Mouse (Mus musculus) limb, embryonic 13.5 days (tissue): ENCODE data around the gene Znrf3. TPM values are rescaled to one million over a fixed set of nuclear protein-coding genes. Genes with fewer than 3 reads are reported as not detected.

ENCODE experiments used
- ATAC-seq: fragments of 200-750 bp; cut with Nextera tagmentation; 2 replicates; pipeline ENCODE4 v1.8.0; 2017; ENCODE audit warnings: low read depth, moderate number of reproducible peaks, moderate TSS enrichment; ENCODE audit not compliant: low FRiP score
- H3K27ac ChIP-seq: fragments of 300-500 bp; sonication (generic); 2 replicates; pipeline ENCODE4 v1.5.1; 2015; ENCODE audit warnings: inconsistent platforms, mild to moderate bottlenecking, moderate library complexity
- H3K27me3 ChIP-seq: fragments of 300-500 bp; sonication (generic); 2 replicates; pipeline ENCODE4 v1.6.1; 2015; ENCODE audit warnings: mild to moderate bottlenecking, inconsistent platforms
- H3K36me3 ChIP-seq: fragments of 300-500 bp; sonication (generic); 2 replicates; pipeline ENCODE4 v1.6.1; 2015; ENCODE audit warnings: inconsistent platforms, mild to moderate bottlenecking, moderate library complexity
- H3K4me1 ChIP-seq: fragments of 300-500 bp; sonication (generic); 2 replicates; pipeline ENCODE4 v1.6.1; 2015; ENCODE audit warnings: inconsistent platforms
- H3K4me2 ChIP-seq: fragments of 300-500 bp; sonication (generic); replicated peaks from 2 replicates; pipeline ENCODE4 v1.6.1; 2015; ENCODE audit warnings: inconsistent platforms, mild to moderate bottlenecking, moderate library complexity
- H3K4me3 ChIP-seq: fragments of 300-500 bp; sonication (generic); 2 replicates; pipeline ENCODE4 v1.5.1; 2015; ENCODE audit warnings: moderate library complexity, mild to moderate bottlenecking, inconsistent platforms
- H3K9ac ChIP-seq: fragments of 300-500 bp; sonication (generic); 2 replicates; pipeline ENCODE4 v1.6.1; 2015; ENCODE audit warnings: mild to moderate bottlenecking, inconsistent platforms
- H3K9me3 ChIP-seq: fragments of 300-500 bp; sonication (generic); 2 replicates; pipeline ENCODE4 v1.6.1; 2016; ENCODE audit warnings: inconsistent platforms
- WGBS: fragments of 180-500 bp; shearing (Covaris S2); methylation state at CpG from one replicate; pipeline ENCODE4 v1.1.7; 2015; 5-methylcytosine and 5-hydroxymethylcytosine counted together
- polyA plus RNA-seq: library from polyadenylated mRNA; unstranded; fragments of >200 nt; fragmentation: Nextera tagmentation; extraction: Ambion mirVana; gene quantifications from 2 replicates; pipeline ENCODE4 v1.2.1, GENCODE M21; 2015

Znrf3 gene
- polyA plus RNA-seq, 1 experiment from 2014 or later, result 14.8 TPM

DNA sequence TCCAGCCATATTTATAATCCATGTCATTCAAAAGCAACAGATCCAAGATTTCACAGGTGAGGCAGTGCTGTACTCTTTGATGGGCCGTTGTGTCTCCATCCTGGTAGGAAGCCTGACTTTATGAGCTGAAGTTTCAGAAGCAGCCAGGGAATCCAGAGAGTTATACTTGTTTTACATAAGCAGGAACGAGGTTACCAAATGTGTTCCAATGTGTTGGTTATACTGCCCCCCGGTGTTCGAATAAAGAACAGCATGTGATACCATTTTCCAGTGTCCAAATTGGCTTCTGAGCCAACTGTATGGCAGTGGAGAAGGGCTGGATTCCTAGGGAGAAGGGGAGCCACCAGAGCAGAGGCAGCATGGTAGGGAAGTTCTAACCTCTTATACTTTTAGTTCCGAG, 29.5 kb upstream of the Znrf3 start:
- Histone ChIP-seq H3K4me1 (no peaks in the 10 kb centered on the region), H3K9me3 (no peaks in the 10 kb centered on the region), H3K27ac (no peak overlapping the region), H3K27me3 (no peaks in the 10 kb centered on the region), H3K4me3 (no peak overlapping the region), H3K36me3 (no peaks in the 10 kb centered on the region), H3K9ac (no peak overlapping the region), H3K4me2 (no peak overlapping the region)
- ATAC-seq, result no peak
- WGBS, result 10% methylated on average over 5 of the region's 5 CpGs

DNA sequence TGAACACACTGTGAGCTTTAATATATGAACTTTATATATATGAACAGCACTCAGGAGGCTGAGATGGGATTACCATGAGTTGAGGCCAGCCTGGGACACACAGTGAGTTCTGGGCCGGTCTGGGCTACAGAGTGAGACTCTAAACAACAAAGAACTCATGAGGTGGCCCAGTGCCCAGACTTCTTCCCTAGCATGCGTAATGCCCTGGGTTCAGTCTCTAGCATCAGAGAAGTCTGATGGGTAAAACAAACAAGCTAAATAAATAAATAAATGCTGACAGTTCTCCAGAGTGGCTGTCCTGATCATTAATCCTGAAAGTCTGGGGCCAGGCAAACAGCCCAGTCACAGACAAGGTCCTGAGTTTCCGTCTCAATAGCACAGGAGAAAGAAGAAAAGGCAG, 25.4 kb upstream of the Znrf3 start:
- Histone ChIP-seq H3K27ac (no peak overlapping the region), H3K9ac (no peak overlapping the region), H3K27me3 (no peaks in the 10 kb centered on the region), H3K4me3 (no peak overlapping the region), H3K9me3 (no peaks in the 10 kb centered on the region), H3K4me1 (peaks cover 14% of the 10 kb centered on the region), H3K36me3 (no peaks in the 10 kb centered on the region), H3K4me2 (no peak overlapping the region)
- WGBS, result 71% methylated on average over 3 of the region's 3 CpGs
- no peak for ATAC-seq

- no peak overlapping the region for H3K4me2 ChIP-seq
- no peak for ATAC-seq
- 85% methylated on average over 3 of the region's 3 CpGs for WGBS
- no peak overlapping the region for H3K4me3 ChIP-seq
- no peaks in the 10 kb centered on the region for H3K9me3 ChIP-seq
- H3K27me3 ChIP-seq, result no peaks in the 10 kb centered on the region
- H3K36me3 ChIP-seq, result no peaks in the 10 kb centered on the region
- peaks cover 14% of the 10 kb centered on the region for H3K4me1 ChIP-seq
- no peak overlapping the region for H3K9ac ChIP-seq
- no peak overlapping the region for H3K27ac ChIP-seq
These were observed 24.4 kb upstream of the Znrf3 start for GRCm38 (mm10) chr11:5469084-5469483.

- Histone ChIP-seq H3K4me3 (no peak overlapping the region), H3K27ac (peak overlapping the region; percentile 64; the same call in 1 of the 2 replicates), H3K4me2 (no peak overlapping the region), H3K36me3 (no peaks in the 10 kb centered on the region), H3K4me1 (peaks cover 14% of the 10 kb centered on the region), H3K9me3 (no peaks in the 10 kb centered on the region), H3K9ac (no peak overlapping the region), H3K27me3 (no peaks in the 10 kb centered on the region)
- 23% methylated on average over 2 of the region's 2 CpGs for WGBS
- no peak for ATAC-seq
These were observed 23.8 kb upstream of the Znrf3 start for GRCm38 (mm10) chr11:5468471-5468870.

DNA sequence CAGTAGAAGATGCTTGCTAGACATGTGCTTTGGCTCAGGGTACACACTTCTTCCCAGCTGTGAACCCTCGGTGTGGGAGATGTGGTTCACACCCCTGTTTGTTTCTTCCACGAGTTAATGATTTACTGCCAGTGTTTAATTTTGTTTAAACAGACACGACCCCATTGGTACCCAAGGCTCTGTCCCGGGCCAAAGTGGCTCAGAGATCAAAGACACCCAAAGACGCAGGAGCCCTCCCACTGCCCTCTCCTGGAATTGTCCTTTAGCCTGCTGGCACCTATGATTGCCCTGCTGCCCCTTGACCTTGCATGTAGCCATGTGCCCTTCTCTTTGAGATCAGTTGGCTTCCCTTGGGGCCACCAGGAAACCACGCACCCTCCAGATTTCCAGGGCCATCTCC, 7.3 kb upstream of the Znrf3 start:
- H3K27me3 ChIP-seq, result no peaks in the 10 kb centered on the region
- 16% methylated on average over 6 of the region's 6 CpGs for WGBS

GRCm38 (mm10) chr11:5451341-5451740, 6.7 kb upstream of the Znrf3 start:
- ATAC-seq, result no peak
- no peaks in the 10 kb centered on the region for H3K27me3 ChIP-seq
- no peaks in the 10 kb centered on the region for H3K9me3 ChIP-seq
- H3K4me1 ChIP-seq, result no peaks in the 10 kb centered on the region
- no peak overlapping the region for H3K9ac ChIP-seq
- no peak overlapping the region for H3K27ac ChIP-seq
- no peak overlapping the region for H3K4me2 ChIP-seq
- no peak overlapping the region for H3K4me3 ChIP-seq
- no peaks in the 10 kb centered on the region for H3K36me3 ChIP-seq
- 53% methylated on average over 4 of the region's 4 CpGs for WGBS

More for the DNA sequence above, 7.3 kb upstream of the Znrf3 start:
- Histone ChIP-seq H3K27ac (no peak overlapping the region), H3K4me1 (no peaks in the 10 kb centered on the region), H3K36me3 (no peaks in the 10 kb centered on the region), H3K4me3 (no peak overlapping the region), H3K9ac (no peak overlapping the region), H3K9me3 (no peaks in the 10 kb centered on the region), H3K4me2 (no peak overlapping the region)
- ATAC-seq, result no peak

DNA sequence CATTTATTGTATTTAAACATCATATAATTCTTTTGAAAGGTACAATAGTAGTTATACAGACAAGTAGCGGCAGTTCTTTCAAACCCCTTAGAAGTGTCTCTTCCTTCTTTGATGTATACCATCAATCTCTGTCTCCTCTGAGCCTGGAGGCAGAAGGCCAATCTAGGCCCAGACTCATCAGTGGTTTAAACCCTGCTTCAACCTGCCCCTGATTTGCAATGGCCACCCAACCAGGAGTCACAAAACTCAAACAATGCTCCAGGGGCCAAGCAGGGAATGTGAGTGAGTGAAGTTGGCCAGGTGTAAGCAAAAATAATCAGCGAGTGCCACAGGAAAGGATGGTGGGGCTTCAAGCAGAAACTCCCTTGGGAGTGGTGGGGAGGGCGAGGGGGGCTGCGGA, 6.1 kb upstream of the Znrf3 start:
- Histone ChIP-seq H3K9ac (no peak overlapping the region), H3K4me1 (no peaks in the 10 kb centered on the region), H3K4me2 (no peak overlapping the region), H3K36me3 (no peaks in the 10 kb centered on the region), H3K27ac (no peak overlapping the region), H3K9me3 (no peaks in the 10 kb centered on the region), H3K27me3 (no peaks in the 10 kb centered on the region), H3K4me3 (no peak overlapping the region)
- 61% methylated on average over 4 of the region's 4 CpGs for WGBS
- ATAC-seq, result no peak

GRCm38 (mm10) chr11:5445452-5445953, 856 bp upstream of the Znrf3 start:
- ATAC-seq, result 0 out of 2 replicates have a peak, but pooled peaks have one; percentile 14
- Histone ChIP-seq H3K27ac (no peak overlapping the region), H3K4me1 (peaks cover 25% of the 10 kb centered on the region), H3K4me3 (peak overlapping the region; percentile 87), H3K27me3 (no peaks in the 10 kb centered on the region), H3K9ac (peak overlapping the region; percentile 57), H3K4me2 (peak overlapping the region; percentile 80), H3K36me3 (no peaks in the 10 kb centered on the region), H3K9me3 (no peaks in the 10 kb centered on the region)
- WGBS, result 20% methylated on average over 11 of the region's 11 CpGs

GRCm38 (mm10) chr11:5444234-5444598, 431 bp downstream of the Znrf3 start:
- Histone ChIP-seq H3K4me3 (peak overlapping the region; percentile 87), H3K4me1 (peaks cover 34% of the 10 kb centered on the region), H3K36me3 (no peaks in the 10 kb centered on the region), H3K4me2 (peak overlapping the region; percentile 80), H3K27ac (peak overlapping the region; percentile 76), H3K9me3 (no peaks in the 10 kb centered on the region), H3K9ac (peak overlapping the region; percentile 87), H3K27me3 (no peaks in the 10 kb centered on the region)
- WGBS, result 0% methylated on average over 30 of the region's 57 CpGs
- peak; percentile 69 for ATAC-seq

DNA sequence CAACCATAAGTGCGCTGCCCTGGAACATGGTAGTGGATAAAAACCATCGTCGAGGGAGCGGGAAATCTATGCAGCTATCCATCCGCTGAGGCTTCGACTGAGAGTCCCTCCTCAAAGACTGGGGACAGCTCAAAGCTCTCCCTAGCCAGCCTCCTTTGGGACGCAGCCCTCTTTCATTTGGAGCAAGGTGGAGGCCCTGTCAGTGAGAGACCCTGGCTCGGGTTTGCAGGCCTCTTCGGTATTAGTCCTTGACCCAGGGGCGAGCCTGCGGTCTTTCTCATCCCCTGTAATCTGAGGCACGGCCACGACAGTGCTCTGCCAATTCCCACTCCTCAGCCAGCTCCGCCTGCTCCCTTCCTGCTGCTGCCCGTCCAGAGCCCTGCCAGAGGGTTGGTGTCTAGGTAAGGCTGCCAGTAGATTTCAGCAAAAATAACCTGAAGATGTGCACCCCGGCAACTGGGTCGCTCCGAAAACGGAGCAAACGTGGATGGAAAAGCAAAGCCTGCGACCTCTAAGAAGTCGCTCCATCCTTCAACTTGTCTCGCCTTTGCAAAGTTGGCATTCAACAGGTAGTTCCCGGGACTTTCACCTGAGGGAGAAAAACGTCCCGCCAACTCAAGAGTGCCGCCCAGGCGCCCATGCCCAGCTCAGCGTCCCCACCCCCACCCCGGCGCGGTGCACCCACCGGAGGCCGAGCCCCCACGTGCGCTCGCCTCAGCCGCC, 975 bp downstream of the Znrf3 start:
- peak overlapping the region; percentile 80 for H3K4me2 ChIP-seq
- peak overlapping the region; percentile 87 for H3K9ac ChIP-seq
- peaks cover 34% of the 10 kb centered on the region for H3K4me1 ChIP-seq
- peak overlapping the region; percentile 76; the same call in 1 of the 2 replicates for H3K27ac ChIP-seq
- no peaks in the 10 kb centered on the region for H3K27me3 ChIP-seq
- peak overlapping the region; percentile 87 for H3K4me3 ChIP-seq
- no peaks in the 10 kb centered on the region for H3K36me3 ChIP-seq
- ATAC-seq, result no peak
- H3K9me3 ChIP-seq, result no peaks in the 10 kb centered on the region
- WGBS, result 1% methylated on average over 38 of the region's 38 CpGs

- peak overlapping the region; percentile 87 for H3K4me3 ChIP-seq
- H3K27me3 ChIP-seq, result no peaks in the 10 kb centered on the region
- no peaks in the 10 kb centered on the region for H3K36me3 ChIP-seq
- peaks cover 36% of the 10 kb centered on the region for H3K4me1 ChIP-seq
- peak overlapping the region; percentile 80 for H3K4me2 ChIP-seq
- no peak overlapping the region for H3K27ac ChIP-seq
- H3K9me3 ChIP-seq, result no peaks in the 10 kb centered on the region
- no peak for ATAC-seq
- WGBS, result 19% methylated on average over 3 of the region's 3 CpGs
- H3K9ac ChIP-seq, result peak overlapping the region; percentile 87
These were observed 2.0 kb downstream of the Znrf3 start for GRCm38 (mm10) chr11:5442590-5443021.

GRCm38 (mm10) chr11:5437646-5438045, 7.0 kb downstream of the Znrf3 start:
- Histone ChIP-seq H3K4me3 (no peak overlapping the region), H3K27ac (no peak overlapping the region), H3K36me3 (no peaks in the 10 kb centered on the region), H3K9ac (peak overlapping the region; percentile 13; the same call in 1 of the 2 replicates), H3K27me3 (no peaks in the 10 kb centered on the region), H3K4me1 (peaks cover 46% of the 10 kb centered on the region), H3K9me3 (no peaks in the 10 kb centered on the region), H3K4me2 (no peak overlapping the region)
- WGBS, result 83% methylated on average over 2 of the region's 2 CpGs
- ATAC-seq, result no peak

DNA sequence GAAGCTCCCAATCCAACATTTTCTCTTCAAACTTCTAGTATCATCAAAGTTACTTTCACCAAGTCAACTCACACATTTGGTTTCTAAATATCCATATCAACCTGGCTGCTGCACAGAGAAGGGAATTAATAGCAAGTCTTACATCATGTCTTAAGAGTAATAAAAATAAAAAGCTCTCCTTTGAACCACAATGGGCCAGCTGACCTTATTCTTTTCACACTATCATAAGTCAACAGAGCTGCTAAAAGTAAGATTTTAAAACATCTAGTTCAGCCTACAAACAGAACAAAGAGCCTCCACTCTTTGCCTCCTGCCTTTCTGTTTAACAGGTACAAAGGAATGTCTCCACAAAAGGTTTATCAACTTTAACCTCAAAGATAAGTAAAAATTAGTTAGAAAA, 7.7 kb downstream of the Znrf3 start:
- no peak overlapping the region for H3K27ac ChIP-seq
- peaks cover 40% of the 10 kb centered on the region for H3K4me1 ChIP-seq
- H3K4me2 ChIP-seq, result no peak overlapping the region
- H3K4me3 ChIP-seq, result no peak overlapping the region
- H3K36me3 ChIP-seq, result no peaks in the 10 kb centered on the region
- no peak for ATAC-seq
- H3K9ac ChIP-seq, result no peak overlapping the region
- H3K27me3 ChIP-seq, result no peaks in the 10 kb centered on the region
- H3K9me3 ChIP-seq, result no peaks in the 10 kb centered on the region
